Mouse (Mus musculus) testis, adult 2 months (tissue): Measurements from ENCODE around the gene Tent5d. TPM values are rescaled to one million over a fixed set of nuclear protein-coding genes. Genes with fewer than 3 reads are reported as not detected.

Experiments
- H3K27ac ChIP-seq: fragments of 200-500 bp; 2 replicates; pipeline ENCODE4 v1.5.1; 2012; ENCODE audit warnings: low read depth, low read length; ENCODE audit not compliant: control insufficient read depth, insufficient read depth
- H3K27me3 ChIP-seq: fragments of 200-500 bp; 2 replicates; pipeline ENCODE4 v1.6.1; 2012; ENCODE audit warnings: mild to moderate bottlenecking, low read length, moderate library complexity; ENCODE audit not compliant: control insufficient read depth, insufficient read depth
- H3K36me3 ChIP-seq: fragments of 200-500 bp; 2 replicates; pipeline ENCODE4 v1.6.1; 2012; ENCODE audit warnings: mild to moderate bottlenecking, low read length; ENCODE audit not compliant: control insufficient read depth, insufficient read depth
- H3K4me1 ChIP-seq: fragments of 200-500 bp; 2 replicates; pipeline ENCODE4 v1.6.1; 2012; ENCODE audit warnings: low read length; ENCODE audit not compliant: control insufficient read depth, insufficient read depth
- H3K4me3 ChIP-seq: fragments of 200-500 bp; 2 replicates; pipeline ENCODE4 v1.5.1; 2012; ENCODE audit warnings: low read depth, mild to moderate bottlenecking, low read length, moderate library complexity, mixed read lengths; ENCODE audit not compliant: control insufficient read depth
- CTCF ChIP-seq: fragments of 200-500 bp; IDR thresholded peaks from 2 replicates; pipeline ENCODE4 v1.5.1; 2012; ENCODE audit warnings: low read depth, mild to moderate bottlenecking, inconsistent platforms, low read length, moderate library complexity; ENCODE audit not compliant: control insufficient read depth, insufficient read depth, insufficient replicate concordance
- POLR2A ChIP-seq: fragments of 200-500 bp; IDR thresholded peaks from 2 replicates; pipeline ENCODE4 v1.6.1; 2012; ENCODE audit warnings: low read depth, mild to moderate bottlenecking, inconsistent platforms, low read length, moderate library complexity; ENCODE audit not compliant: control insufficient read depth
- polyA plus RNA-seq: library from polyadenylated mRNA; depleted of rRNA; stranded (reverse); fragments of >200 nt; gene quantifications from 2 replicates; pipeline ENCODE4 v1.2.3, GENCODE M21; 2012; rRNA removed

Gene Tent5d
- polyA plus RNA-seq, 1 experiment: 4.8 TPM

GRCm38 (mm10) chrX:107816218-107816554 is 23.8 kb downstream of the Tent5d start, which contains the start of gene 2610002M06Rik:
Gene 2610002M06Rik (minus strand): TSS chrX:107816334.
- Histone ChIP-seq H3K36me3 (no peaks in the 10 kb centered on the region), H3K27me3 (no peaks in the 10 kb centered on the region), H3K4me3 (peak within 1 kb of the TSS; percentile 86), H3K27ac (peak within 1 kb of the TSS; percentile 91), H3K4me1 (no peaks in the 10 kb centered on the region)
- TF ChIP-seq CTCF (peak; percentile 38; the same call in 1 of the 2 replicates), POLR2A (peak; percentile 72)

DNA sequence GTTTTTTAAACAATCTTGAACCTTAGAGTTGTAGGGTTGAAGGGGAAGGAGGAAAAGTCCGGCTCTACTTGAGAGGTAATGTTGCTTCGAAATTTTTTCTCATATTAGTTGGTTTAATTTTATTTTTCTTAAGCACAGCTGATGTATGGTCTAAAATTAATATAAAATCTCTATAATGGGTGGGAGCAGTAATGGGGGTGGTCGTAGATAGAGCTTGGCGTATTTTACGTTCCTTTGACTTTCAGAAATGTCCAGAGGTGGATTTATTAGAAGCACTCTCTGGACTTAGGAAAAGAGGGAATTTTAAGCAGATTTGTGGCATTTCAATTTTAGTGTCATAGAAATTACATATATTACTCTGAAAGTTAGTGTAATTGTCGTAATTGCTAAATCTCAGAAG is 24.3 kb downstream of the Tent5d start:
- H3K4me1 ChIP-seq: no peaks in the 10 kb centered on the region
- no peak for TF ChIP-seq CTCF
- TF ChIP-seq POLR2A: no peak
- no peaks in the 10 kb centered on the region for H3K36me3 ChIP-seq
- peak overlapping the region; percentile 84 for H3K27ac ChIP-seq
- no peaks in the 10 kb centered on the region for H3K27me3 ChIP-seq
- peak overlapping the region; percentile 86; the same call in 1 of the 2 replicates for H3K4me3 ChIP-seq

GRCm38 (mm10) chrX:107858165-107858564 is 65.8 kb downstream of the Tent5d start:
- H3K36me3 ChIP-seq: no peaks in the 10 kb centered on the region
- peak overlapping the region; percentile 33 for H3K4me3 ChIP-seq
- H3K27ac ChIP-seq: peak overlapping the region; percentile 4; the same call in 1 of the 2 replicates
- TF ChIP-seq CTCF (no peak), POLR2A (no peak)
- no peaks in the 10 kb centered on the region for H3K27me3 ChIP-seq
- H3K4me1 ChIP-seq: no peaks in the 10 kb centered on the region

Other genes starting within 250 kb of the Tent5d start
- 4.0 and 5.8 TPM in 2 replicates for gene Tbx22, start 124.6 kb upstream of the Tent5d start, polyA plus RNA-seq
- 0.95 and 1.2 TPM in 2 replicates for gene 2610002M06Rik, start 23.7 kb downstream of the Tent5d start, polyA plus RNA-seq
- 8.4 and 11.8 TPM in 2 replicates for gene Gm732, start 155.9 kb downstream of the Tent5d start, polyA plus RNA-seq